Mouse (Mus musculus): ENCODE measurements around the gene Acp2. TPM values are rescaled to one million over a fixed set of nuclear protein-coding genes. Genes with fewer than 3 reads are reported as not detected.
"Not testable (repeated sequence)": the region's sequence is repeated elsewhere in the genome, so short reads cannot be mapped to it uniquely, and the experiment has no call there.

Acp2 gene
- polyA plus RNA-seq, 1 experiment from 2014 or later, result 20.4 TPM

DNA sequence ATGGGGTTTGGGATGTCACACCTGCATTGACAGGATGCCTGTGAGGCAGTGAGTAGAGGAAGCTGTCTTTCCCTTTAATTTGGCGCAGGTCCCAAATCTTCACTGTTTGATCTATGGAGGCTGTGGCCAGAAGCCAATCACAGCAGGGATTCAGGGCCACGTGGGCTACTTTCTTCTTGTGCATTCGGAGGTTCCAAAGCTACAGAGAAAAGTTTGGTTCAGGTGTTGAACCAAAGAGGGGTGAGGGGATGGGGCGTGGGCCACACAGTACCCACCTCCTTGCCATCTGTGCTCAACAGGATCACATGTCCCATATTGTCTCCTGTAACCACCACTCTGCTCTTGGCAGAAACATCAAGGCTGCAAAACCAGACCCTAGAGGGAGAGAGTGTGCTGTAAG is 14.3 kb downstream of the Acp2 start:
- Histone ChIP-seq H3K4me2 (ENCODE audit: low read depth, low read length) (no peak overlapping the region), H3K9me3 (ENCODE audit: control insufficient read depth, low read length) (no peaks in the 10 kb centered on the region), H3K27ac (ENCODE audit: low read length) (no peak overlapping the region), H3K36me3 (ENCODE audit: control insufficient read depth, insufficient read depth, low read length) (0 out of 2 replicates have a peak, but pooled peaks cover 3% of the 10 kb centered on the region), H3K4me3 (ENCODE audit: low read length) (no peak overlapping the region), H3K27me3 (replicated peaks; ENCODE audit: control insufficient read depth, insufficient read depth, low read length) (no peaks in the 10 kb centered on the region), H3K9ac (ENCODE audit: low read depth, low read length) (no peak overlapping the region), H3K4me1 (ENCODE audit: control insufficient read depth, insufficient read depth, low read length) (no peaks in the 10 kb centered on the region)
- no peak for ATAC-seq
- 64% methylated on average over 4 of the region's 4 CpGs for WGBS

DNA sequence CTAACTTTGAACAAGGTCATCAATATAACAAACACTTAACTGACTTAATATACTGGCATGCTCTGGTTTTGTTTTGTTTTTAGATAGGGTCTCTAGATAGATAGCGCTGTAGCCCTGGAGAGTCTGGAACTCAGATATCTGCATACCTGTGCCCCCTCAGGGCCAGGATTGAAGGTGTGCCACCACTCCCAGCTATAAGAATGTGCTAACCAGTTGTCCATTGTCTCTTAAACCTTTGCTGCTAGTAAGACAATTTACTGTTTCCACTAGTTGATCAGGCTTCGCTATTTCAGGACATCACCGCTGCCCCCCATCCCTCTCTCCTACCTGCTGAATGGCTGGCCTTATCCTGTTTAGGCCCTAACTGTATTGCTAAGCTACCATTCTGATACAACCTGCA is 17.8 kb downstream of the Acp2 start:
- no peak overlapping the region for H3K27ac ChIP-seq (ENCODE audit: low read length)
- H3K36me3 ChIP-seq (ENCODE audit: control insufficient read depth, insufficient read depth, low read length), result no peaks in the 10 kb centered on the region
- no peaks in the 10 kb centered on the region for H3K27me3 ChIP-seq (replicated peaks; ENCODE audit: control insufficient read depth, insufficient read depth, low read length)
- no peak for ATAC-seq
- no peak overlapping the region for H3K4me2 ChIP-seq (ENCODE audit: low read depth, low read length)
- H3K4me1 ChIP-seq (ENCODE audit: control insufficient read depth, insufficient read depth, low read length), result no peaks in the 10 kb centered on the region
- no peaks in the 10 kb centered on the region for H3K9me3 ChIP-seq (ENCODE audit: control insufficient read depth, low read length)
- H3K4me3 ChIP-seq (ENCODE audit: low read length), result no peak overlapping the region
- H3K9ac ChIP-seq (ENCODE audit: low read depth, low read length), result no peak overlapping the region
- 94% methylated on average over 3 of the region's 3 CpGs for WGBS

DNA sequence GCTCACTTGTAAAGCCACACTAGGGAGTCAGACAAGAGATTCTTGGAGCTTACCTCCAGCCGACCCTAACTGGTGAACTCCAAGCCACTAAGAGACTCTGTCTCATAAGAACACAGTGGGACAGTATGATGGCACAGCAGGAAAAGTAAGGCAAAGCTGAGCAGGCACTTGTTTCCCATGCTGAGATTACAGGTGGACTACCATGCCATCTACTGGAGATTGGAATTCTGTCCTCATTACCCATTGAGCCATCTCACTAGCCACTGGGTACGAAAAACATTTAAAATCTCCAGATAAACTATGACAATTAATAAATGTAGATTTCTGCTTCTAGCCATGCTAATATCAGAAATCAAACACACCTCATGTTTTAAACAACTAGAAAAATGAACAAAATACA is 20.9 kb downstream of the Acp2 start:
- Histone ChIP-seq H3K4me2 (ENCODE audit: low read depth, low read length) (no peak overlapping the region), H3K4me1 (ENCODE audit: control insufficient read depth, insufficient read depth, low read length) (no peaks in the 10 kb centered on the region), H3K9ac (ENCODE audit: low read depth, low read length) (no peak overlapping the region), H3K27me3 (replicated peaks; ENCODE audit: control insufficient read depth, insufficient read depth, low read length) (no peaks in the 10 kb centered on the region), H3K4me3 (ENCODE audit: low read length) (no peak overlapping the region), H3K9me3 (ENCODE audit: control insufficient read depth, low read length) (no peaks in the 10 kb centered on the region), H3K36me3 (ENCODE audit: control insufficient read depth, insufficient read depth, low read length) (no peaks in the 10 kb centered on the region), H3K27ac (ENCODE audit: low read length) (no peak overlapping the region)
- ATAC-seq, result no peak
- WGBS, result 92% methylated on average over 2 of the region's 2 CpGs

DNA sequence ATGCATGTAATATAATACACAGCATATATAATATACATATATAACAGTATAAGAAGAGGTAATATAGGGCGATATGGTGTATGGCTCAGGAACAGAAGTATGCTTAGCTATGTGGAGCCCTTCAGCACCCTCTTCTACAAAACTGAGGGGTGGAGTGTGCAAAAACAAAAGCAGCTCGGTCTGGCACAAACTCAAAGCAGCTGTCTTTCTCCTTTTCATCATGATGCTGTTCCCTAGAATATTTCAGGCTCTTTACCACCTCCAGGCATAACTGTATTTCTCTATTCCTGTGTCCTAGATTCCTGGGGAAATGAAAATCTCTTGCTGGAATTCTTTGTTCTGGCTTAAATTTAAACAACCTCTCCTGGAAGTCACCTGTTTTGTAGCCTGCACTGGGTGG is 27.1 kb downstream of the Acp2 start:
- no peak overlapping the region for H3K9ac ChIP-seq (ENCODE audit: low read depth, low read length)
- H3K4me3 ChIP-seq (ENCODE audit: low read length), result no peak overlapping the region
- H3K27ac ChIP-seq (ENCODE audit: low read length), result no peak overlapping the region
- H3K36me3 ChIP-seq (ENCODE audit: control insufficient read depth, insufficient read depth, low read length), result no peaks in the 10 kb centered on the region
- no peaks in the 10 kb centered on the region for H3K27me3 ChIP-seq (replicated peaks; ENCODE audit: control insufficient read depth, insufficient read depth, low read length)
- 87% methylated on average over 2 of the region's 2 CpGs for WGBS
- no peak for ATAC-seq
- H3K9me3 ChIP-seq (ENCODE audit: control insufficient read depth, low read length), result no peaks in the 10 kb centered on the region
- no peaks in the 10 kb centered on the region for H3K4me1 ChIP-seq (ENCODE audit: control insufficient read depth, insufficient read depth, low read length)
- H3K4me2 ChIP-seq (ENCODE audit: low read depth, low read length), result no peak overlapping the region

DNA sequence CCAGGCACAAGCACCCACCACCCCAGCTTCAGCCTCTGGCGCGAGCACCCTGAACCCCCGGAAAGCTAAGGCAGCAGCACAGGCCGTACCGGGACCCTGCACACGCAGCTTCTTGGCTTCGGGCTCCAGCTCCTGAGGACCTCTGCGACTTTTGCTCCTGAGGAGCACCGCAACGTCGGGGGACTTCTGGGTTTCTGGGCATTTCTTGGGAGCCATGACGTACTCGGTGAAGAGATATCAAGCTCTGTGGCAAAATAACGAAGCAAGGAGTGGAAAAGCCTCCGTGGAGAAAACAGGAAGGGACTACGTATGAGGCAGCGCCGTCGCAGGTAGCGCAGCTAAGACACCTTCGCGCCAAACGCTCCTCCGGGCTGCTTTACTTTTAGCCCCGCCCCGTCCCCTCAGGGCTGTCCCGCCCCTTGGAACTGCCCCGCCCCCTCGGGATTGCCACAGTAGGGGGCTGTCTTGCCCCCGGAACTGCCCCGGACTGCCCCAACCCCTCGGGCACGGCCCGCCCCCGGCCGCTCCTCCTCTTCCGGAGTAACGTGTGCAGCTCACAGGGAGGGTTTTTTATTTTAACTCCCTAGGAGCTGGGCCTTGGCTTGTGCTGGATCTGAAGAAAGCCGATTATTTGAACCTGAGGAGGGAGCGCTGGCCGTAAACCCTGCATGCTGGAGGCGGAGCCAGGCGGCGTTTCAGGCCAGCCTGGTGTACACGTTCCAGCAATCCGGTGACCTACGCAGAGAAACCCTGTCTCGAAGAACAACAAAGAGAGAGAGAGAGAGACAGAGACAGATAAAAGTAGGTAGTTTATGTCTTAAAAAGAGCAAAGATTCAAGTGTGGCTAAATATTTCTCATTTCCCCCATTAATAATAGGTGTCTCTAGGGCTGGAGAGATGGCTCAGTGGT is 34.2 kb downstream of the Acp2 start, which contains the start of gene Ddb2:
TSS of gene Ddb2 (minus strand) at position 382 of the 910 bp plus-strand sequence.
- peak within 1 kb of the TSS; percentile 97 for H3K27ac ChIP-seq (ENCODE audit: low read length)
- no peaks in the 10 kb centered on the region for H3K36me3 ChIP-seq (ENCODE audit: control insufficient read depth, insufficient read depth, low read length)
- H3K27me3 ChIP-seq (replicated peaks; ENCODE audit: control insufficient read depth, insufficient read depth, low read length), result no peaks in the 10 kb centered on the region
- peak within 1 kb of the TSS; percentile 95 for H3K4me2 ChIP-seq (ENCODE audit: low read depth, low read length)
- H3K9me3 ChIP-seq (ENCODE audit: control insufficient read depth, low read length), result no peaks in the 10 kb centered on the region
- under 1% methylated on average over 47 of the region's 48 CpGs for WGBS
- peak; percentile 99 for ATAC-seq
- H3K4me1 ChIP-seq (ENCODE audit: control insufficient read depth, insufficient read depth, low read length), result no peaks in the 10 kb centered on the region
- peak within 1 kb of the TSS; percentile 85 for H3K9ac ChIP-seq (ENCODE audit: low read depth, low read length)
- peak within 1 kb of the TSS; percentile 71 for H3K4me3 ChIP-seq (ENCODE audit: low read length)

DNA sequence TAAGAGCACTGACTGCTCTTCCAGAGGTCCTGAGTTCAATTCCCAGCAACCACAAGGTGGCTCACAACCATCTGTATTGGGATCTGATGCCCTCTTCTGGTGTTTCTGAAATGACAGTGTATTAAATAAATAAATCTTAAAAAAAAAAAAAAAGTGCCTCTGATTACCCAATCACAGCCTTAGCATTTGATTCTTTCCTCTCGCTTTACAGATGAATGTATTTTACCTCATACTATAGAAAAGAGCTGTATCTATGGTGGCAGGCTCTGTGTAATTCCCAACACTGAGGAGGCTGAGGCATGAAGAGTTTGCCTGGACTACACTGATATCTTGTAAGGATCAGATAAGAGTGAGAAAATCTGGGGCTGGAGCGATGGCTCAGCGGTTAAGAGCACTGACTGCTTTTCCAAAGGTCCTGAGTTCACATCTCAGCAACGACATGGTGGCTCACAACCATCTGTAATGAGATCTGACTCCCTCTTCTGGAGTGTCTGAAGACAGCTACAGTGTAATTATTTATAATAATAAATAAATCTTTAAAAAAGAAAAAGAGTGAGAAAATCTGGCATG is 34.9 kb downstream of the Acp2 start:
- WGBS, result 21% methylated on average over 4 of the region's 4 CpGs
- H3K4me2 ChIP-seq (ENCODE audit: low read depth, low read length), result peak overlapping the region; percentile 56
- ATAC-seq, result peak; percentile 61
- H3K4me3 ChIP-seq (ENCODE audit: low read length), result peak overlapping the region; percentile 71
- H3K27ac ChIP-seq (ENCODE audit: low read length), result peak overlapping the region; percentile 97
- H3K27me3 ChIP-seq (replicated peaks; ENCODE audit: control insufficient read depth, insufficient read depth, low read length); H3K4me1 ChIP-seq (ENCODE audit: control insufficient read depth, insufficient read depth, low read length); H3K9me3 ChIP-seq (ENCODE audit: control insufficient read depth, low read length); H3K36me3 ChIP-seq (ENCODE audit: control insufficient read depth, insufficient read depth, low read length): not testable (repeated sequence)
- H3K9ac ChIP-seq (ENCODE audit: low read depth, low read length), result peak overlapping the region; percentile 69; the same call in 1 of the 2 replicates

DNA sequence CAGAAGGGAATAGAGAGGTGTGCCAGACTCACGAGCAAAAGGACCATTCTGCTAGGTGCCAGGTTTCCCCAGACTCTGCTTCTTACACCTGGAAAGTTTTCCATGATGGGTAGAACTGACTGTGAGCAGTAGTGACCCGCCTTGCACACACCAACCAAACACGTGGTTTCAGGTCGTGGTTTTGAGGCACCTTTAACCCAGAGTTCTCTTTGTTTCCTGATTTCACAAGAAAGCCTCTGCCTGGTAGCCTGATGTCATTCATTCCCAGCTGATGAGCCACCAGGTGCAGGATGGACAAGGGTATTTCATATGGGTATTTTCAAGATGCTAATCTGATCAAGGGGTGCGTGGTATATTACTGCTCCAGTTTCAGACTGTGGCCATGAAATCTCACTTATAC is 39.9 kb downstream of the Acp2 start:
- WGBS, result 65% methylated on average over 5 of the region's 5 CpGs
- ATAC-seq, result peak; percentile 57; the same call in 1 of the 2 replicates
- Histone ChIP-seq H3K36me3 (ENCODE audit: control insufficient read depth, insufficient read depth, low read length) (no peaks in the 10 kb centered on the region), H3K27me3 (replicated peaks; ENCODE audit: control insufficient read depth, insufficient read depth, low read length) (no peaks in the 10 kb centered on the region), H3K9ac (ENCODE audit: low read depth, low read length) (no peak overlapping the region), H3K4me3 (ENCODE audit: low read length) (no peak overlapping the region), H3K4me2 (ENCODE audit: low read depth, low read length) (no peak overlapping the region), H3K27ac (ENCODE audit: low read length) (no peak overlapping the region), H3K4me1 (ENCODE audit: control insufficient read depth, insufficient read depth, low read length) (no peaks in the 10 kb centered on the region), H3K9me3 (ENCODE audit: control insufficient read depth, low read length) (no peaks in the 10 kb centered on the region)

DNA sequence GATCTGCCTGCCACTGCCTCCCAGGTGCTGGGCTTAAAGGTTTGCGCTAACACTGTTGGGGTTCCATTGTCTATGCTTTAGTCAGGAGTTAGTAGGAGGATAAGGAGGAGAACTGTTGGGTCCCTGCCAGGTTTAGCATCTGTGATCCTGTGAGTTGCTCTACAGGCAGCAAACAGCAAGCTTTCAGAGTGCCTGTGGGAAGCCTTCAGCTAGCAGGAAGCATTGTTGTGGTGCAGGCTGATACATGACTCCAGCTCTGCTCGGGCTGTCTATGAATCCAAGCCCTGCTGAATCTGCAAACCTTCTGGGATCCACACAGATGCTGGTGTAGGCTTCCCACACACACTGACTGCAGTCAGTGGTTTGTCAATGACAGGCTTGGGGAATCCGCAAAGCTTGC is 40.7 kb downstream of the Acp2 start:
- no peak for ATAC-seq
- no peaks in the 10 kb centered on the region for H3K27me3 ChIP-seq (replicated peaks; ENCODE audit: control insufficient read depth, insufficient read depth, low read length)
- no peak overlapping the region for H3K9ac ChIP-seq (ENCODE audit: low read depth, low read length)
- no peaks in the 10 kb centered on the region for H3K9me3 ChIP-seq (ENCODE audit: control insufficient read depth, low read length)
- no peaks in the 10 kb centered on the region for H3K4me1 ChIP-seq (ENCODE audit: control insufficient read depth, insufficient read depth, low read length)
- H3K4me2 ChIP-seq (ENCODE audit: low read depth, low read length), result no peak overlapping the region
- 69% methylated on average over 3 of the region's 3 CpGs for WGBS
- H3K36me3 ChIP-seq (ENCODE audit: control insufficient read depth, insufficient read depth, low read length), result no peaks in the 10 kb centered on the region
- no peak overlapping the region for H3K4me3 ChIP-seq (ENCODE audit: low read length)
- no peak overlapping the region for H3K27ac ChIP-seq (ENCODE audit: low read length)

DNA sequence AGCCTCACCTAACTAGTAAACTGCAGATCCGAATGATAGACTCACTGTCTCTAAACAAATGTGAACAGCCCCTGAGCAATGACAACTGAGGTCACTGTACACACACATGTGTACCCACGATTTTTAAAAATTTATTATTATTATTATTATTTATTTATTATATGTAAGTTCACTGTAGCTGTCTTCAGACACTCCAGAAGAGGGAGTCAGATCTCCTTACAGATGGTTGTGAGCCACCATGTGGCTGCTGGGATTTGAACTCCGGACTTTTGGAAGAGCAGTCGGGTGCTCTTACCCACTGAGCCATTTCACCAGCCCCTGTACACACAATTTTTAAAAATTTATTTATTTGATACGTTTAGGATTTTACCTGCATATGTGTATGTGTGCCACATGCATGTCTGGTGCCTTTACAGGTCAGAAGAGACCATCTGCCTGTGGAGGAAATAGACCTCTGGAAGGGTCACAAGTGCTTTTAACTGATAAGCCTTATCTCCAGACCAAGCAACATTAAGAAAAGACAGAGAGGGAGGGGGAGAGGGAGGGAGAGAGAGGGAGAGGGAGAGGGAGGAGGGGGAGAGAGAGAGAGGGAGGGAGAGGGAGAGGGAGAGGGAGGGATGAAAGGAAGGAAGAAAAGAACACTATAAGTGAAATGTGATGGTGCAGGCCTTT is 42.0 kb downstream of the Acp2 start:
- Histone ChIP-seq H3K9me3 (ENCODE audit: control insufficient read depth, low read length) (no peaks in the 10 kb centered on the region), H3K4me2 (ENCODE audit: low read depth, low read length) (no peak overlapping the region), H3K9ac (ENCODE audit: low read depth, low read length) (no peak overlapping the region), H3K4me3 (ENCODE audit: low read length) (no peak overlapping the region), H3K27me3 (replicated peaks; ENCODE audit: control insufficient read depth, insufficient read depth, low read length) (no peaks in the 10 kb centered on the region), H3K4me1 (ENCODE audit: control insufficient read depth, insufficient read depth, low read length) (no peaks in the 10 kb centered on the region), H3K36me3 (ENCODE audit: control insufficient read depth, insufficient read depth, low read length) (no peaks in the 10 kb centered on the region), H3K27ac (ENCODE audit: low read length) (no peak overlapping the region)
- 75% methylated on average over 5 of the region's 5 CpGs for WGBS
- no peak for ATAC-seq

All from intestine, embryonic 16.5 days (tissue).